Mouse (Mus musculus): ENCODE results near the gene Gm10696. TPM values are rescaled to one million over a fixed set of nuclear protein-coding genes. Genes with fewer than 3 reads are reported as not detected.
"Not testable (repeated sequence)": the region's sequence is repeated elsewhere in the genome, so short reads cannot be mapped to it uniquely, and the experiment has no call there.

The Gm10696 gene
- not detected in 2 replicates for polyA plus RNA-seq (2014; fragmentation: Nextera tagmentation; extraction: Ambion mirVana)

- H3K4me3 ChIP-seq (ENCODE audit: low read depth, low read length); H3K36me3 ChIP-seq (ENCODE audit: control insufficient read depth, insufficient read depth, low read length); H3K27me3 ChIP-seq (replicated peaks; ENCODE audit: control insufficient read depth, insufficient read depth, low read length); H3K27ac ChIP-seq (ENCODE audit: low read depth); H3K4me2 ChIP-seq (ENCODE audit: low read length); H3K4me1 ChIP-seq (replicated peaks; ENCODE audit: control insufficient read depth, insufficient read depth, low read length); H3K9me3 ChIP-seq (ENCODE audit: control insufficient read depth, low read length); DNase-seq (ENCODE audit: low spot score); H3K9ac ChIP-seq (ENCODE audit: low read length); ATAC-seq (replicated peaks; ENCODE audit: low FRiP score, low TSS enrichment, low read depth): not testable (repeated sequence)
- 86% methylated on average over 1 of the region's 1 CpGs for WGBS
Observed at GRCm38 (mm10) chr3:94178093-94178492, at the start of gene Gm10696. Gene Gm10696, minus strand, starts transcription at chr3:94178193.

GRCm38 (mm10) chr3:94196414-94196813 is 18.4 kb upstream of the Gm10696 start, which contains the start of gene Gm5286:
Gene Gm5286, plus strand, starts transcription at chr3:94196714.
- not testable (repeated sequence) for H3K4me3 ChIP-seq (ENCODE audit: low read depth, low read length); H3K27ac ChIP-seq (ENCODE audit: low read depth); ATAC-seq (replicated peaks; ENCODE audit: low FRiP score, low TSS enrichment, low read depth); H3K4me2 ChIP-seq (ENCODE audit: low read length); DNase-seq (ENCODE audit: low spot score); H3K9me3 ChIP-seq (ENCODE audit: control insufficient read depth, low read length); H3K36me3 ChIP-seq (ENCODE audit: control insufficient read depth, insufficient read depth, low read length); H3K9ac ChIP-seq (ENCODE audit: low read length); H3K27me3 ChIP-seq (replicated peaks; ENCODE audit: control insufficient read depth, insufficient read depth, low read length); H3K4me1 ChIP-seq (replicated peaks; ENCODE audit: control insufficient read depth, insufficient read depth, low read length)
- WGBS = 85% methylated on average over 1 of the region's 4 CpGs

GRCm38 (mm10) chr3:94167351-94167750 is 10.6 kb downstream of the Gm10696 start:
- not testable (repeated sequence) for H3K4me2 ChIP-seq (ENCODE audit: low read length); H3K9ac ChIP-seq (ENCODE audit: low read length); ATAC-seq (replicated peaks; ENCODE audit: low FRiP score, low TSS enrichment, low read depth)

More at GRCm38 (mm10) chr3:94167351-94167750, 10.6 kb downstream of the Gm10696 start:
- H3K9me3 ChIP-seq (ENCODE audit: control insufficient read depth, low read length); H3K27ac ChIP-seq (ENCODE audit: low read depth); H3K36me3 ChIP-seq (ENCODE audit: control insufficient read depth, insufficient read depth, low read length); H3K4me3 ChIP-seq (ENCODE audit: low read depth, low read length); H3K27me3 ChIP-seq (replicated peaks; ENCODE audit: control insufficient read depth, insufficient read depth, low read length); DNase-seq (ENCODE audit: low spot score); H3K4me1 ChIP-seq (replicated peaks; ENCODE audit: control insufficient read depth, insufficient read depth, low read length): not testable (repeated sequence)

Other genes starting within 250 kb of the Gm10696 start
- gene Gm9117, start 234.7 kb downstream of the Gm10696 start, polyA plus RNA-seq (2014; fragmentation: Nextera tagmentation; extraction: Ambion mirVana) = not detected in 2 replicates
- gene Tdpoz5, start 216.9 kb downstream of the Gm10696 start, polyA plus RNA-seq (2014; fragmentation: Nextera tagmentation; extraction: Ambion mirVana) = not detected in 2 replicates
- gene Gm9125, start 123.3 kb downstream of the Gm10696 start, polyA plus RNA-seq (2014; fragmentation: Nextera tagmentation; extraction: Ambion mirVana) = 0.48 and 0.68 TPM in 2 replicates
- not detected in 2 replicates for gene Gm10697, start 105.5 kb downstream of the Gm10696 start, polyA plus RNA-seq (2014; fragmentation: Nextera tagmentation; extraction: Ambion mirVana)
- gene Gm5286, start 18.5 kb upstream of the Gm10696 start, polyA plus RNA-seq (2014; fragmentation: Nextera tagmentation; extraction: Ambion mirVana) = not detected in 2 replicates
- not detected in 2 replicates for gene Gm4778, start 85.8 kb upstream of the Gm10696 start, polyA plus RNA-seq (2014; fragmentation: Nextera tagmentation; extraction: Ambion mirVana)
- 17.5 and 18.3 TPM in 2 replicates for gene Them4, start 131.9 kb upstream of the Gm10696 start, polyA plus RNA-seq (2014; fragmentation: Nextera tagmentation; extraction: Ambion mirVana)
- gene Them5, start 163.9 kb upstream of the Gm10696 start, polyA plus RNA-seq (2014; fragmentation: Nextera tagmentation; extraction: Ambion mirVana) = not detected in 2 replicates
- gene C2cd4d, start 184.2 kb upstream of the Gm10696 start, polyA plus RNA-seq (2014; fragmentation: Nextera tagmentation; extraction: Ambion mirVana) = 1.1 and 1.5 TPM in 2 replicates
- gene Rorc, start 194.6 kb upstream of the Gm10696 start, polyA plus RNA-seq (2014; fragmentation: Nextera tagmentation; extraction: Ambion mirVana) = 3.8 and 4.0 TPM in 2 replicates
- gene Lingo4, start 220.3 kb upstream of the Gm10696 start, polyA plus RNA-seq (2014; fragmentation: Nextera tagmentation; extraction: Ambion mirVana) = 0.38 and 0.52 TPM in 2 replicates
- gene Tdrkh, start 235.1 kb upstream of the Gm10696 start, polyA plus RNA-seq (2014; fragmentation: Nextera tagmentation; extraction: Ambion mirVana) = 11.4 and 14.6 TPM in 2 replicates